In the genomic region with DNA sequence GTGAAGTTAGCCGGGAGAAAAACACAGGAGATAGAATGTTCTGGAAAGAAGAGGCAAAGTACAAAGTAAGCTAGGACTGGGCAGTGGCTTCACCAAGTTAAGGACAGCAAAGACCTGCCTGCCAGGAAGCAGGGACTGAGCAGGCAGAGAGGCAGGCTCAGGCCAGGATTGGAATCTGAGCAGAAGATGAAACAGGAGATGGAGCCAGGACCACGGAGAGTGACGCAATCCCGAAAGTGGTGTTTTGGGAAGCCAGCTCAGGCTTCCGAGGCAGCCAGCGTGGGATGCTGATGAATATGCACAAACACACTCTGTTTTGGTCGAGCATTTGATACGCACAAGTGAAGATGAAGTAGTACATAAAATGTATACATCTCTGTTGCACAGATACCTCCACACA, we compare ENCODE assay signal across 27 mouse cellular contexts. TPM values are rescaled to one million over a fixed set of nuclear protein-coding genes. Genes with fewer than 3 reads are reported as not detected.
DNase-seq lines count a peak whose midpoint lies in the region; ATAC-seq and TF ChIP-seq lines count a peak whose summit lies in the region.
"Had no signal": no experiment of that assay in that cellular context is flagged by ENCODE, and none has a peak within 500 bp of the region (broad histone marks: within the 10 kb centered on the region; RNA-seq: fewer than 3 reads in every experiment).

No protein-coding gene starts in this region.

- H3K27me3 ChIP-seq in heart, embryonic 10.5 days (ENCODE audit: insufficient read depth, poor library complexity, severe bottlenecking) = no peaks in the 10 kb centered on the region
- no peaks in the 10 kb centered on the region for H3K27me3 ChIP-seq in lung, postnatal 0 days (replicated peaks; ENCODE audit: insufficient read depth, low read length)

- H3K9ac ChIP-seq in lung, postnatal 0 days (replicated peaks; ENCODE audit: low read depth) = no peak overlapping the region
- H3K9ac ChIP-seq: hindbrain, embryonic 14.5 days; kidney, embryonic 15.5 days; limb, embryonic 13.5 days; liver, postnatal 0 days had no signal

- no peaks in the 10 kb centered on the region for H3K9me3 ChIP-seq in heart, embryonic 10.5 days
- H3K9me3 ChIP-seq in lung, postnatal 0 days (ENCODE audit: low read length) = no peaks in the 10 kb centered on the region
- H3K9me3 ChIP-seq: forebrain, embryonic 10.5 days; kidney, embryonic 15.5 days; limb, embryonic 13.5 days had no signal

- H3K4me3 ChIP-seq in heart, embryonic 10.5 days = no peak overlapping the region
- no peak overlapping the region for H3K4me3 ChIP-seq in lung, postnatal 0 days (ENCODE audit: low read depth, low read length)
- H3K4me3 ChIP-seq: heart, adult 2 months; kidney, embryonic 15.5 days had no signal

- TF ChIP-seq EP300 in lung, postnatal 0 days (IDR thresholded peaks at IDR 0.05) = no peak

- peak; percentile 59 to 61 for DNase-seq in heart, adult 18-20 months
- no peak for DNase-seq in heart, embryonic 10.5 days (ENCODE audit: low spot score)
- peak; percentile 43 for DNase-seq in lung, postnatal 0 days (ENCODE audit: low spot score)
- DNase-seq in lung, postnatal 25 days (ENCODE audit: low spot score) = no peak
- DNase-seq in R1 (ENCODE audit: low read depth, low spot score) = peak; percentile 19
- DNase-seq in skeletal muscle tissue, adult 2 months (ENCODE audit: low read depth, low spot score) = peak; percentile 82
- DNase-seq: adrenal gland, postnatal 36 days; cerebellum, adult 9-10 months; liver, postnatal 0 days; midbrain, embryonic 14.5 days; spleen, adult 18-20 months; thymus, adult 2 months had no signal

- 50% methylated on average over 8 of the region's 8 CpGs for WGBS in heart, embryonic 10.5 days
- 37% methylated on average over 8 of the region's 8 CpGs for WGBS in lung, postnatal 0 days

- ATAC-seq in lung, postnatal 0 days = no peak
- ATAC-seq in megakaryocyte-erythroid progenitor cell, adult 5-6 weeks (replicated peaks; ENCODE audit: low FRiP score, low TSS enrichment, poor library complexity, severe bottlenecking) = no peak
- ATAC-seq: intestine, embryonic 16.5 days; liver, postnatal 0 days had no signal

- H3K36me3 ChIP-seq in heart, embryonic 10.5 days = no peaks in the 10 kb centered on the region
- H3K36me3 ChIP-seq in lung, postnatal 0 days (ENCODE audit: insufficient read depth, low read length) = no peaks in the 10 kb centered on the region
- H3K36me3 ChIP-seq: forebrain, embryonic 10.5 days; kidney, embryonic 15.5 days; limb, embryonic 13.5 days had no signal

- H3K4me2 ChIP-seq in lung, postnatal 0 days (replicated peaks; ENCODE audit: low read depth, low read length) = no peak overlapping the region
- H3K4me2 ChIP-seq: hindbrain, embryonic 14.5 days; kidney, embryonic 15.5 days; limb, embryonic 13.5 days had no signal

- TF ChIP-seq CTCF in lung, postnatal 0 days (IDR thresholded peaks at IDR 0.05) = no peak

- H3K27ac ChIP-seq in heart, embryonic 10.5 days = no peak overlapping the region
- no peak overlapping the region for H3K27ac ChIP-seq in lung, postnatal 0 days (ENCODE audit: low read length)
- H3K27ac ChIP-seq: forebrain, embryonic 10.5 days; hindbrain, embryonic 14.5 days; kidney, embryonic 15.5 days; limb, embryonic 13.5 days had no signal

- peaks cover 18% of the 10 kb centered on the region for H3K4me1 ChIP-seq in heart, embryonic 10.5 days
- peaks cover 15% of the 10 kb centered on the region; the same call in 1 of the 2 replicates for H3K4me1 ChIP-seq in lung, postnatal 0 days (ENCODE audit: insufficient read depth, low read depth, low read length)

RNA-seq across cellular contexts. Expression of gene Fbxo31, which starts 5.0 kb away (rescaled TPM):
- total RNA-seq in heart, adult 18-20 months (2021) = 100 to 1,000 TPM in 1 of 2 experiments, 10 to 100 TPM in 1; 91.3 to 110 TPM
- polyA plus RNA-seq in heart, embryonic 10.5 days (2016; fragmentation: Nextera tagmentation; extraction: Ambion mirVana) = 10.9 and 17.0 TPM in 2 replicates
- polyA plus RNA-seq in lung, postnatal 0 days (2015; fragmentation: Nextera tagmentation; extraction: Ambion mirVana) = 12.1 and 13.9 TPM in 2 replicates
- total RNA-seq in megakaryocyte-erythroid progenitor cell, adult 5-6 weeks (2014; fragmentation: Nextera tagmentation) = 16.1 and 28.2 TPM in 2 replicates
- total RNA-seq in megakaryocyte-erythroid progenitor cell, adult 5-6 weeks (2017) = 7.8 and 9.5 TPM in 2 replicates

RNA-seq across cellular contexts. Expression of gene Map1lc3b, which starts 6.5 kb away (rescaled TPM):
- total RNA-seq in heart, adult 18-20 months (2021) = 100 to 1,000 TPM; 238 to 264 TPM
- polyA plus RNA-seq in heart, embryonic 10.5 days (2016; fragmentation: Nextera tagmentation; extraction: Ambion mirVana) = 167 and 170 TPM in 2 replicates
- 411 and 449 TPM in 2 replicates for polyA plus RNA-seq in lung, postnatal 0 days (2015; fragmentation: Nextera tagmentation; extraction: Ambion mirVana)
- total RNA-seq in megakaryocyte-erythroid progenitor cell, adult 5-6 weeks (2014; fragmentation: Nextera tagmentation) = 59.8 and 72.6 TPM in 2 replicates
- 49.2 and 80.3 TPM in 2 replicates for total RNA-seq in megakaryocyte-erythroid progenitor cell, adult 5-6 weeks (2017)

RNA-seq across cellular contexts. Expression of gene 1700018B08Rik, which starts 39.5 kb away (rescaled TPM):
- not detected for total RNA-seq in heart, adult 18-20 months (2021)
- polyA plus RNA-seq in heart, embryonic 10.5 days (2016; fragmentation: Nextera tagmentation; extraction: Ambion mirVana) = not detected in 2 replicates
- polyA plus RNA-seq in lung, postnatal 0 days (2015; fragmentation: Nextera tagmentation; extraction: Ambion mirVana) = not detected in 2 replicates
- total RNA-seq in megakaryocyte-erythroid progenitor cell, adult 5-6 weeks (2014; fragmentation: Nextera tagmentation) = not detected in 2 replicates
- total RNA-seq in megakaryocyte-erythroid progenitor cell, adult 5-6 weeks (2017) = not detected in 2 replicates
- total RNA-seq: adrenal gland, postnatal 36 days; heart, adult 2 months; layer of hippocampus, adult 18-20 months; left cerebral cortex, postnatal 10 days; megakaryocyte progenitor cell, adult 5-6 weeks; MEL had no signal
- polyA plus RNA-seq: cortical plate, adult 2 months; embryonic facial prominence, embryonic 14.5 days; forebrain, embryonic 10.5 days; heart, postnatal 0 days; hindbrain, embryonic 14.5 days; intestine, embryonic 16.5 days; kidney, embryonic 15.5 days; limb, embryonic 13.5 days; liver, postnatal 0 days; stomach, embryonic 14.5 days had no signal

Comparison
In these comparisons a context has a peak if more than half of its experiments do, and no peak if none do; other contexts are left out.
1. DNase-seq: peak in heart, adult 18-20 months (2 of 2), lung, postnatal 0 days (single experiment), R1 (single experiment) and skeletal muscle tissue, adult 2 months (single experiment); none in heart, embryonic 10.5 days (single experiment) and lung, postnatal 25 days (single experiment).